Mouse (Mus musculus): Measurements from ENCODE around the gene Tpte. TPM values are rescaled to one million over a fixed set of nuclear protein-coding genes. Genes with fewer than 3 reads are reported as not detected.
A peak's percentile ranks its signal among the peaks of the same experiment; 100 is the strongest.

The Tpte gene
- not detected in 2 replicates for polyA plus RNA-seq (2014; fragmentation: Nextera tagmentation; extraction: Ambion mirVana)

GRCm38 (mm10) chr8:22282999-22283491 lies at the start of gene Tpte:
Gene Tpte (plus strand): TSS chr8:22283441.
- peak; percentile 42 for DNase-seq (ENCODE audit: low spot score)
- Histone ChIP-seq H3K4me3 (ENCODE audit: low read depth, low read length) (no peak within 1 kb of the TSS), H3K4me1 (ENCODE audit: control insufficient read depth, insufficient read depth, low read length) (no peaks in the 10 kb centered on the region), H3K27ac (replicated peaks; ENCODE audit: low read depth, low read length) (no peak within 1 kb of the TSS), H3K9me3 (replicated peaks; ENCODE audit: control insufficient read depth, low read length) (no peaks in the 10 kb centered on the region), H3K9ac (replicated peaks; ENCODE audit: low read length) (no peak within 1 kb of the TSS), H3K36me3 (replicated peaks; ENCODE audit: control insufficient read depth, insufficient read depth, low read depth, low read length) (no peaks in the 10 kb centered on the region), H3K27me3 (ENCODE audit: control insufficient read depth, insufficient read depth, low read length) (no peaks in the 10 kb centered on the region), H3K4me2 (ENCODE audit: low read depth, low read length) (no peak within 1 kb of the TSS)
- ATAC-seq (replicated peaks; ENCODE audit: insufficient number of reproducible peaks, low FRiP score, low TSS enrichment, low read depth), result no peak
- WGBS, result 50% methylated on average over 2 of the region's 2 CpGs

- Histone ChIP-seq H3K27ac (replicated peaks; ENCODE audit: low read depth, low read length) (no peak overlapping the region), H3K9me3 (replicated peaks; ENCODE audit: control insufficient read depth, low read length) (no peaks in the 10 kb centered on the region), H3K27me3 (ENCODE audit: control insufficient read depth, insufficient read depth, low read length) (no peaks in the 10 kb centered on the region), H3K4me2 (ENCODE audit: low read depth, low read length) (no peak overlapping the region), H3K4me1 (ENCODE audit: control insufficient read depth, insufficient read depth, low read length) (no peaks in the 10 kb centered on the region), H3K9ac (replicated peaks; ENCODE audit: low read length) (no peak overlapping the region), H3K4me3 (ENCODE audit: low read depth, low read length) (no peak overlapping the region), H3K36me3 (replicated peaks; ENCODE audit: control insufficient read depth, insufficient read depth, low read depth, low read length) (no peaks in the 10 kb centered on the region)
- ATAC-seq (replicated peaks; ENCODE audit: insufficient number of reproducible peaks, low FRiP score, low TSS enrichment, low read depth) (no peak), DNase-seq (ENCODE audit: low spot score) (no peak)
- WGBS, result 88% methylated on average over 9 of the region's 9 CpGs
Measured at GRCm38 (mm10) chr8:22242986-22243385, 40.3 kb upstream of the Tpte start.

DNA sequence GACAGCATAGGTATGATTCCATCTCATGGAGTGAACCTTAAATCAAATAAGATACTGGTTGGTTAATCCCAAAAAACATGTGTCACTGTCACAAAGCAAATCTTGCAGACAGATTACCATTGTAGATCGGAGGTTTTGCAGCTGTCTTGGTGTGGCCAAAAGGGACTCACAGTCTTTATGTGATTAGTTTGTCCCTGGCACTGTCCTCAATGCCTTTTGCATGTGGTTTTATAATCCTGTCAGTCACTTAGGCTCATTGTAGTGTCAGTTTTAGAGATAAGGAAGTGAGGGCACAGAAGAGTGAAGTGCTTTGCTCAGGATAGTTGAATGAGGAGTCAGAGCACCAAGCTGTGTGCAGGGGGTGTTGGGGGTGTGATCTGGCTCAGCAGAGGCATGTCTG lies 37.6 kb upstream of the Tpte start:
- no peaks in the 10 kb centered on the region for H3K4me1 ChIP-seq (ENCODE audit: control insufficient read depth, insufficient read depth, low read length)
- ATAC-seq (replicated peaks; ENCODE audit: insufficient number of reproducible peaks, low FRiP score, low TSS enrichment, low read depth) (no peak), DNase-seq (ENCODE audit: low spot score) (no peak)
- no peaks in the 10 kb centered on the region for H3K27me3 ChIP-seq (ENCODE audit: control insufficient read depth, insufficient read depth, low read length)
- no peak overlapping the region for H3K4me2 ChIP-seq (ENCODE audit: low read depth, low read length)
- no peak overlapping the region for H3K9ac ChIP-seq (replicated peaks; ENCODE audit: low read length)
- no peak overlapping the region for H3K4me3 ChIP-seq (ENCODE audit: low read depth, low read length)
- 86% methylated on average over 1 of the region's 1 CpGs for WGBS
- no peaks in the 10 kb centered on the region for H3K9me3 ChIP-seq (replicated peaks; ENCODE audit: control insufficient read depth, low read length)
- H3K36me3 ChIP-seq (replicated peaks; ENCODE audit: control insufficient read depth, insufficient read depth, low read depth, low read length), result no peaks in the 10 kb centered on the region
- H3K27ac ChIP-seq (replicated peaks; ENCODE audit: low read depth, low read length), result no peak overlapping the region

GRCm38 (mm10) chr8:22247956-22248355 lies 35.3 kb upstream of the Tpte start:
- no peak overlapping the region for H3K4me3 ChIP-seq (ENCODE audit: low read depth, low read length)
- no peak overlapping the region for H3K27ac ChIP-seq (replicated peaks; ENCODE audit: low read depth, low read length)
- ATAC-seq (replicated peaks; ENCODE audit: insufficient number of reproducible peaks, low FRiP score, low TSS enrichment, low read depth) (no peak), DNase-seq (ENCODE audit: low spot score) (no peak)
- no peak overlapping the region for H3K4me2 ChIP-seq (ENCODE audit: low read depth, low read length)
- no peaks in the 10 kb centered on the region for H3K9me3 ChIP-seq (replicated peaks; ENCODE audit: control insufficient read depth, low read length)
- H3K4me1 ChIP-seq (ENCODE audit: control insufficient read depth, insufficient read depth, low read length), result no peaks in the 10 kb centered on the region
- no peaks in the 10 kb centered on the region for H3K36me3 ChIP-seq (replicated peaks; ENCODE audit: control insufficient read depth, insufficient read depth, low read depth, low read length)
- H3K9ac ChIP-seq (replicated peaks; ENCODE audit: low read length), result no peak overlapping the region
- H3K27me3 ChIP-seq (ENCODE audit: control insufficient read depth, insufficient read depth, low read length), result no peaks in the 10 kb centered on the region
- WGBS, result 58% methylated on average over 12 of the region's 12 CpGs

DNA sequence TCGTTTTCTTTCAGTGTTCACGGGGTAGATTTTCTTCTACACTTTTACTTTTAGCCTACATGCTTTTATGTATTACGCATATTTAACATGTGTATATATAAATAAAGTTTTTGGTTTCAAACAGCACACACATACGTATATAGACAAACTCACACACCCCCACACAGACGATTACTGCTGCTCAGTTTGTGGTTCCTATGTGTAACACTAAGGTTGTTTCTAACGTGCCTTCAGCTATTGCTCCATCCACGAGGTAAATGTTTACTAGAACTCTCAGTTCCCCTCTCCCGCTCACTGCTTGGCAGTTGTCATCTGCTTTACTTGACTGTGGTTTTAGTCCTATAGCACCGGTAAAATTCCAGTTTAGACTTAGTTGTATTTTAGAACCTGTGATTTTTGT lies 34.2 kb upstream of the Tpte start:
- Histone ChIP-seq H3K36me3 (replicated peaks; ENCODE audit: control insufficient read depth, insufficient read depth, low read depth, low read length) (no peaks in the 10 kb centered on the region), H3K9me3 (replicated peaks; ENCODE audit: control insufficient read depth, low read length) (no peaks in the 10 kb centered on the region), H3K4me1 (ENCODE audit: control insufficient read depth, insufficient read depth, low read length) (no peaks in the 10 kb centered on the region), H3K9ac (replicated peaks; ENCODE audit: low read length) (no peak overlapping the region), H3K4me3 (ENCODE audit: low read depth, low read length) (no peak overlapping the region), H3K4me2 (ENCODE audit: low read depth, low read length) (no peak overlapping the region), H3K27me3 (ENCODE audit: control insufficient read depth, insufficient read depth, low read length) (no peaks in the 10 kb centered on the region), H3K27ac (replicated peaks; ENCODE audit: low read depth, low read length) (no peak overlapping the region)
- 85% methylated on average over 9 of the region's 9 CpGs for whole genome bisulfite sequencing
- ATAC-seq (replicated peaks; ENCODE audit: insufficient number of reproducible peaks, low FRiP score, low TSS enrichment, low read depth) (no peak), DNase-seq (ENCODE audit: low spot score) (no peak)

DNA sequence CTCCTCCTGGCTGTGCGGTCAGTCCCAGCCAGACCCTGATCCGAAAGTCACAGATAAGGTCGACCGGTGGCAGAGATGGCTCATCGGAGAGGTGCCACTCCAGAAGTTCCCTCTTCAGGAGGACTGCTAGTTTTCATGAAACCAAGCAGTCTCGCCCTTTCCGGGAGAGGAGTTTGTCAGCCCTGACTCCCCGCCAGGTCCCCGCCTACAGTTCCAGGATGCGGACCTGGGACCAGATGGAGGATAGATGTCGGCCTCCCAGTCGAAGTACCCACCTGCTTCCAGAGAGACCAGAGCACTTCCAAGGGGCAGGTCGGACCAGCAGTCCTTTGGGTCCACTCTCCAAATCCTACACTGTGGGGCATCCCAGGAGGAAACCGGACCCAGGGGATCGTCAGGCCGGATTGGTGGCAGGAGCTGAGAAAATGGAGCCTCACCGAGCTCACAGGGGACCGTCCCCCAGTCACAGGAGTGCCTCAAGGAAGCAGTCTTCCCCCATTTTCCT lies 24.2 kb upstream of the Tpte start:
- ATAC-seq (replicated peaks; ENCODE audit: insufficient number of reproducible peaks, low FRiP score, low TSS enrichment, low read depth), result no peak
- H3K4me3 ChIP-seq (ENCODE audit: low read depth, low read length), result no peak overlapping the region
- no peaks in the 10 kb centered on the region for H3K27me3 ChIP-seq (ENCODE audit: control insufficient read depth, insufficient read depth, low read length)
- no peak overlapping the region for H3K4me2 ChIP-seq (ENCODE audit: low read depth, low read length)
- H3K4me1 ChIP-seq (ENCODE audit: control insufficient read depth, insufficient read depth, low read length), result no peaks in the 10 kb centered on the region
- H3K9me3 ChIP-seq (replicated peaks; ENCODE audit: control insufficient read depth, low read length), result no peaks in the 10 kb centered on the region
- 85% methylated on average over 18 of the region's 18 CpGs for WGBS
- no peaks in the 10 kb centered on the region for H3K36me3 ChIP-seq (replicated peaks; ENCODE audit: control insufficient read depth, insufficient read depth, low read depth, low read length)
- H3K27ac ChIP-seq (replicated peaks; ENCODE audit: low read depth, low read length), result no peak overlapping the region
- no peak for DNase-seq (ENCODE audit: low spot score)
- H3K9ac ChIP-seq (replicated peaks; ENCODE audit: low read length), result no peak overlapping the region

- ATAC-seq (replicated peaks; ENCODE audit: insufficient number of reproducible peaks, low FRiP score, low TSS enrichment, low read depth) (0 out of 2 replicates have a peak, but pooled peaks have one; percentile 42), DNase-seq (ENCODE audit: low spot score) (peak; percentile 25)
- 76% methylated on average over 12 of the region's 12 CpGs for WGBS
- no peak overlapping the region for H3K4me3 ChIP-seq (ENCODE audit: low read depth, low read length)
- no peaks in the 10 kb centered on the region for H3K36me3 ChIP-seq (replicated peaks; ENCODE audit: control insufficient read depth, insufficient read depth, low read depth, low read length)
- H3K4me1 ChIP-seq (ENCODE audit: control insufficient read depth, insufficient read depth, low read length), result no peaks in the 10 kb centered on the region
- H3K27me3 ChIP-seq (ENCODE audit: control insufficient read depth, insufficient read depth, low read length), result no peaks in the 10 kb centered on the region
- H3K4me2 ChIP-seq (ENCODE audit: low read depth, low read length), result no peak overlapping the region
- no peak overlapping the region for H3K9ac ChIP-seq (replicated peaks; ENCODE audit: low read length)
- H3K27ac ChIP-seq (replicated peaks; ENCODE audit: low read depth, low read length), result no peak overlapping the region
- no peaks in the 10 kb centered on the region for H3K9me3 ChIP-seq (replicated peaks; ENCODE audit: control insufficient read depth, low read length)
Measured at GRCm38 (mm10) chr8:22259531-22259930, 23.7 kb upstream of the Tpte start.

- Histone ChIP-seq H3K36me3 (replicated peaks; ENCODE audit: control insufficient read depth, insufficient read depth, low read depth, low read length) (no peaks in the 10 kb centered on the region), H3K9me3 (replicated peaks; ENCODE audit: control insufficient read depth, low read length) (no peaks in the 10 kb centered on the region), H3K4me2 (ENCODE audit: low read depth, low read length) (no peak overlapping the region), H3K4me1 (ENCODE audit: control insufficient read depth, insufficient read depth, low read length) (no peaks in the 10 kb centered on the region), H3K27ac (replicated peaks; ENCODE audit: low read depth, low read length) (no peak overlapping the region), H3K27me3 (ENCODE audit: control insufficient read depth, insufficient read depth, low read length) (no peaks in the 10 kb centered on the region), H3K4me3 (ENCODE audit: low read depth, low read length) (no peak overlapping the region), H3K9ac (replicated peaks; ENCODE audit: low read length) (no peak overlapping the region)
- WGBS, result 61% methylated on average over 9 of the region's 9 CpGs
- DNase-seq (ENCODE audit: low spot score) (no peak), ATAC-seq (replicated peaks; ENCODE audit: insufficient number of reproducible peaks, low FRiP score, low TSS enrichment, low read depth) (no peak)
Measured at GRCm38 (mm10) chr8:22260091-22260722, 23.0 kb upstream of the Tpte start.
